Mouse (Mus musculus): Measurements from ENCODE around the gene Klrb1a. TPM values are rescaled to one million over a fixed set of nuclear protein-coding genes. Genes with fewer than 3 reads are reported as not detected.

Klrb1a gene
- polyA plus RNA-seq, 1 experiment from 2014 or later: not detected

- H3K4me3 ChIP-seq (replicated peaks): no peak overlapping the region
- 63% methylated on average over 4 of the region's 4 CpGs for WGBS
- ATAC-seq (ENCODE audit: insufficient number of reproducible peaks, insufficient read depth, low FRiP score, low TSS enrichment, low read depth): no peak
These were observed 23.8 kb downstream of the Klrb1a start for GRCm38 (mm10) chr6:128599555-128599954.

GRCm38 (mm10) chr6:128598256-128599047, 24.9 kb downstream of the Klrb1a start:
- no peaks in the 10 kb centered on the region for H3K9me3 ChIP-seq
- ATAC-seq (ENCODE audit: insufficient number of reproducible peaks, insufficient read depth, low FRiP score, low TSS enrichment, low read depth): no peak
- H3K9ac ChIP-seq (replicated peaks): no peak overlapping the region
- no peaks in the 10 kb centered on the region for H3K36me3 ChIP-seq
- WGBS: 48% methylated on average over 2 of the region's 2 CpGs
- no peak overlapping the region for H3K4me2 ChIP-seq
- H3K4me3 ChIP-seq (replicated peaks): no peak overlapping the region
- 0 out of 2 replicates have a peak, but pooled peaks cover 6% of the 10 kb centered on the region for H3K4me1 ChIP-seq (replicated peaks)
- H3K27ac ChIP-seq: no peak overlapping the region
- no peaks in the 10 kb centered on the region for H3K27me3 ChIP-seq

More at GRCm38 (mm10) chr6:128599555-128599954, 23.8 kb downstream of the Klrb1a start:
- Histone ChIP-seq H3K36me3 (no peaks in the 10 kb centered on the region), H3K9me3 (no peaks in the 10 kb centered on the region), H3K4me2 (no peak overlapping the region), H3K4me1 (replicated peaks) (0 out of 2 replicates have a peak, but pooled peaks cover 6% of the 10 kb centered on the region), H3K9ac (replicated peaks) (no peak overlapping the region), H3K27me3 (no peaks in the 10 kb centered on the region), H3K27ac (no peak overlapping the region)

GRCm38 (mm10) chr6:128597121-128597522, 26.2 kb downstream of the Klrb1a start:
- no peaks in the 10 kb centered on the region for H3K27me3 ChIP-seq
- H3K4me1 ChIP-seq (replicated peaks): 0 out of 2 replicates have a peak, but pooled peaks cover 6% of the 10 kb centered on the region
- H3K9ac ChIP-seq (replicated peaks): 0 out of 2 replicates have a peak overlapping the region, but pooled peaks have one; percentile 18
- peak overlapping the region; percentile 72 for H3K27ac ChIP-seq
- H3K9me3 ChIP-seq: no peaks in the 10 kb centered on the region
- H3K4me3 ChIP-seq (replicated peaks): peak overlapping the region; percentile 26
- 15% methylated on average over 9 of the region's 9 CpGs for WGBS
- H3K36me3 ChIP-seq: no peaks in the 10 kb centered on the region
- H3K4me2 ChIP-seq: peak overlapping the region; percentile 51
- ATAC-seq (ENCODE audit: insufficient number of reproducible peaks, insufficient read depth, low FRiP score, low TSS enrichment, low read depth): peak; percentile 88

- no peaks in the 10 kb centered on the region for H3K27me3 ChIP-seq
- no peak for ATAC-seq (ENCODE audit: insufficient number of reproducible peaks, insufficient read depth, low FRiP score, low TSS enrichment, low read depth)
- H3K9ac ChIP-seq (replicated peaks): no peak overlapping the region
- no peak overlapping the region for H3K27ac ChIP-seq
- H3K4me3 ChIP-seq (replicated peaks): no peak overlapping the region
- no peaks in the 10 kb centered on the region for H3K36me3 ChIP-seq
- 0 out of 2 replicates have a peak, but pooled peaks cover 6% of the 10 kb centered on the region for H3K4me1 ChIP-seq (replicated peaks)
- 86% methylated on average over 9 of the region's 9 CpGs for WGBS
- H3K9me3 ChIP-seq: no peaks in the 10 kb centered on the region
- H3K4me2 ChIP-seq: no peak overlapping the region
These were observed 28.7 kb downstream of the Klrb1a start for GRCm38 (mm10) chr6:128594651-128595050.

- no peak overlapping the region for H3K4me2 ChIP-seq
- 78% methylated on average over 4 of the region's 4 CpGs for WGBS
- ATAC-seq (ENCODE audit: insufficient number of reproducible peaks, insufficient read depth, low FRiP score, low TSS enrichment, low read depth): no peak
- H3K4me1 ChIP-seq (replicated peaks): no peaks in the 10 kb centered on the region
- H3K9me3 ChIP-seq: no peaks in the 10 kb centered on the region
- H3K4me3 ChIP-seq (replicated peaks): no peak overlapping the region
- no peaks in the 10 kb centered on the region for H3K27me3 ChIP-seq
- no peak overlapping the region for H3K9ac ChIP-seq (replicated peaks)
- H3K36me3 ChIP-seq: no peaks in the 10 kb centered on the region
- H3K27ac ChIP-seq: no peak overlapping the region
These were observed 33.9 kb downstream of the Klrb1a start for GRCm38 (mm10) chr6:128589426-128589825.

GRCm38 (mm10) chr6:128587619-128588018, 35.7 kb downstream of the Klrb1a start:
- H3K4me3 ChIP-seq (replicated peaks): no peak overlapping the region
- no peak for ATAC-seq (ENCODE audit: insufficient number of reproducible peaks, insufficient read depth, low FRiP score, low TSS enrichment, low read depth)

GRCm38 (mm10) chr6:128585642-128586245, 37.6 kb downstream of the Klrb1a start:
- ATAC-seq (ENCODE audit: insufficient number of reproducible peaks, insufficient read depth, low FRiP score, low TSS enrichment, low read depth): no peak
- H3K9ac ChIP-seq (replicated peaks): no peak overlapping the region
- H3K9me3 ChIP-seq: no peaks in the 10 kb centered on the region
- 74% methylated on average over 11 of the region's 11 CpGs for WGBS
- no peaks in the 10 kb centered on the region for H3K27me3 ChIP-seq
- H3K4me1 ChIP-seq (replicated peaks): no peaks in the 10 kb centered on the region
- no peak overlapping the region for H3K4me2 ChIP-seq
- H3K27ac ChIP-seq: no peak overlapping the region
- H3K36me3 ChIP-seq: no peaks in the 10 kb centered on the region
- no peak overlapping the region for H3K4me3 ChIP-seq (replicated peaks)

More at GRCm38 (mm10) chr6:128587619-128588018, 35.7 kb downstream of the Klrb1a start:
- H3K27me3 ChIP-seq: no peaks in the 10 kb centered on the region
- H3K27ac ChIP-seq: no peak overlapping the region
- no peak overlapping the region for H3K4me2 ChIP-seq
- no peak overlapping the region for H3K9ac ChIP-seq (replicated peaks)
- H3K36me3 ChIP-seq: no peaks in the 10 kb centered on the region
- no peaks in the 10 kb centered on the region for H3K9me3 ChIP-seq
- 76% methylated on average over 6 of the region's 6 CpGs for WGBS
- H3K4me1 ChIP-seq (replicated peaks): no peaks in the 10 kb centered on the region

GRCm38 (mm10) chr6:128584070-128584660, 39.2 kb downstream of the Klrb1a start:
- Histone ChIP-seq H3K4me2 (no peak overlapping the region), H3K9me3 (no peaks in the 10 kb centered on the region), H3K4me3 (replicated peaks) (no peak overlapping the region), H3K36me3 (no peaks in the 10 kb centered on the region), H3K4me1 (replicated peaks) (no peaks in the 10 kb centered on the region), H3K9ac (replicated peaks) (no peak overlapping the region), H3K27ac (no peak overlapping the region), H3K27me3 (no peaks in the 10 kb centered on the region)
- no peak for ATAC-seq (ENCODE audit: insufficient number of reproducible peaks, insufficient read depth, low FRiP score, low TSS enrichment, low read depth)
- 26% methylated on average over 10 of the region's 10 CpGs for WGBS

- no peak within 1 kb of the TSS for H3K27ac ChIP-seq
- no peaks in the 10 kb centered on the region for H3K36me3 ChIP-seq
- WGBS: 61% methylated on average over 11 of the region's 11 CpGs
- no peak for ATAC-seq (ENCODE audit: insufficient number of reproducible peaks, insufficient read depth, low FRiP score, low TSS enrichment, low read depth)
- H3K27me3 ChIP-seq: no peaks in the 10 kb centered on the region
- H3K4me2 ChIP-seq: no peak within 1 kb of the TSS
- no peaks in the 10 kb centered on the region for H3K9me3 ChIP-seq
- H3K9ac ChIP-seq (replicated peaks): no peak within 1 kb of the TSS
- H3K4me3 ChIP-seq (replicated peaks): no peak within 1 kb of the TSS
- H3K4me1 ChIP-seq (replicated peaks): no peaks in the 10 kb centered on the region
These were observed 41.8 kb downstream of the Klrb1a start, which contains the start of gene A2ml1 for GRCm38 (mm10) chr6:128581508-128581907. TSS of gene A2ml1 (minus strand) at chr6:128581608.

GRCm38 (mm10) chr6:128577301-128577700, 46.0 kb downstream of the Klrb1a start:
- no peaks in the 10 kb centered on the region for H3K9me3 ChIP-seq
- H3K27me3 ChIP-seq: no peaks in the 10 kb centered on the region
- no peak overlapping the region for H3K9ac ChIP-seq (replicated peaks)
- no peaks in the 10 kb centered on the region for H3K4me1 ChIP-seq (replicated peaks)
- no peaks in the 10 kb centered on the region for H3K36me3 ChIP-seq
- 73% methylated on average over 9 of the region's 9 CpGs for WGBS
- no peak overlapping the region for H3K27ac ChIP-seq
- no peak overlapping the region for H3K4me3 ChIP-seq (replicated peaks)
- ATAC-seq (ENCODE audit: insufficient number of reproducible peaks, insufficient read depth, low FRiP score, low TSS enrichment, low read depth): no peak
- no peak overlapping the region for H3K4me2 ChIP-seq

GRCm38 (mm10) chr6:128566589-128566988, 56.7 kb downstream of the Klrb1a start:
- Histone ChIP-seq H3K4me3 (replicated peaks) (no peak overlapping the region), H3K9ac (replicated peaks) (no peak overlapping the region), H3K9me3 (no peaks in the 10 kb centered on the region), H3K4me2 (no peak overlapping the region), H3K4me1 (replicated peaks) (no peaks in the 10 kb centered on the region), H3K27ac (no peak overlapping the region), H3K27me3 (no peaks in the 10 kb centered on the region), H3K36me3 (no peaks in the 10 kb centered on the region)
- ATAC-seq (ENCODE audit: insufficient number of reproducible peaks, insufficient read depth, low FRiP score, low TSS enrichment, low read depth): no peak
- 92% methylated on average over 11 of the region's 11 CpGs for WGBS

Measured in limb, embryonic 12.5 days (tissue).